Mouse (Mus musculus): ENCODE results near the gene Zpr1. TPM values are rescaled to one million over a fixed set of nuclear protein-coding genes. Genes with fewer than 3 reads are reported as not detected.

Gene Zpr1
- polyA plus RNA-seq, 1 experiment from 2014 or later = 32.8 TPM

DNA sequence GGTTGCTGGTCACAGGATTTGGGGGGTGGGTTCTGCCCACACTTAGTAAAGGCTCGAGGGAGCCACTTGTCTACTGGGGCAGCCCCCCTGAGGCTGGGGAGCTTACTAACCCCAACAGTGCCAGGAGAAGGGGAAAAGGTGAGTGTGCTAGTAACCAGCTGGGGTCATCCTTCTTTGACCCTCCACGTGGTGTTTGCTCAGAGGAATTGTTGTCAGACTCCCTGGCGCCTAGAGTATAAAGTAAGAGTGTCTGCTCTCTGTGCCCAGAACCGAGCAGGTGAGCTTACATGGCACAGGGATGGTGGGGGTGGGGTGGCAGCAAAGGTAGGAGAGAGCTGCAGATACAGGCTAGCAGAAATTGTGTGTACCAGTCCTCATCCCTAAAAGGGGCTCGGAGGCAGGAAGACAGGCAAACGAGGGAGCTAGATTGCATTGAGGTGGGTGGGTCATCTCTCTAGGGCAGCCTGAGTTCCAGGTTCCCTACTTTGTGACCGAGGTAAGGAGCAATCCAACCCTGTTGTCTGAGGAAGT, 4.5 kb upstream of the Zpr1 start, which contains the start of gene Apoa5:
Apoa5 (plus strand) TSS at position 291 of the 531 bp plus-strand sequence.
- Histone ChIP-seq H3K27ac (no peak within 1 kb of the TSS), H3K4me2 (no peak within 1 kb of the TSS), H3K36me3 (no peaks in the 10 kb centered on the region), H3K27me3 (peaks cover 30% of the 10 kb centered on the region), H3K4me1 (replicated peaks) (peaks cover 4% of the 10 kb centered on the region), H3K9ac (no peak within 1 kb of the TSS), H3K9me3 (replicated peaks) (no peaks in the 10 kb centered on the region), H3K4me3 (no peak within 1 kb of the TSS)
- WGBS = 39% methylated on average over 7 of the region's 7 CpGs
- ATAC-seq (replicated peaks; ENCODE audit: insufficient number of reproducible peaks, insufficient read depth, low FRiP score, low read depth) = no peak

DNA sequence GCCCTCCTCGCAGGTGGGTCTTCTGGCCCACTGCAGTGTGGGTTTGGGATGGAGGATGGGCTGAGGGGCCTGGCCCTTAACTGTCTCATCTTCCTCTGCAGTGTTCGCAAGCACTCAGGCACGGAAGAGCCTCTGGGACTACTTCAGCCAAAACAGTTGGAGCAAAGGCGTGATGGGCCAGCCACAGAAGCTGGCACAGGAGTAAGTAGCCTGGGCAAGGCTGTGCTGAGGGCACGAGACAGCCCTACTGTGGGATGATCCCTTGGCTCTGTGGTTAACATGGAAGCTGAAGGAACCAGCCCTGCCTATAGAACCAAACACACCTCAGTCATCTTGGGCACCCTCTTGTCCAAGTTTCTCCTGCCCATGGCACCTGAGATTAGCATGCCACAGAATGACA, 3.7 kb upstream of the Zpr1 start:
- Histone ChIP-seq H3K9ac (no peak overlapping the region), H3K4me3 (no peak overlapping the region), H3K9me3 (replicated peaks) (no peaks in the 10 kb centered on the region), H3K27ac (no peak overlapping the region), H3K4me1 (replicated peaks) (peaks cover 11% of the 10 kb centered on the region), H3K36me3 (no peaks in the 10 kb centered on the region), H3K27me3 (peaks cover 30% of the 10 kb centered on the region), H3K4me2 (no peak overlapping the region)
- ATAC-seq (replicated peaks; ENCODE audit: insufficient number of reproducible peaks, insufficient read depth, low FRiP score, low read depth) = no peak
- WGBS = 79% methylated on average over 5 of the region's 5 CpGs

DNA sequence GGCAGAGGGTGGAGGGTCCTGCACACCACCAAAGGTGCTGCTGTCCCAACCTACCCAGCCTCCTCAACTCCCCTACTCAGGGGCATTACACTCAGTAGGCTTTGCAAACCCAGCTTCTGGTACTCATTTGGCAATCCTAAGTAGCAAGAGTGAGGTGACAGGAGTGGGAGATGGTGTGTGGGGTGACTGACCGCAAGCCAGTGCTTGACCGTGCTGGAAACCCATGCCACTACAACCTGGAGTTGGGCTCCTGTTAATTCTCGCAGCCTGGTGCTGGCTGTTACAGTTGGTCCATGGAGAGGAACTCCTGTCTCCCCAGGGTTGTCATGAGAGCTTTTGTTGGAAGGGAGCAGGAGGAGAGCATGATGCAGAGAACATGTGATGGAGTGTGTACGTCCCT, 2.1 kb upstream of the Zpr1 start:
- 84% methylated on average over 4 of the region's 4 CpGs for WGBS
- H3K27me3 ChIP-seq = peaks cover 30% of the 10 kb centered on the region
- H3K9ac ChIP-seq = no peak overlapping the region
- ATAC-seq (replicated peaks; ENCODE audit: insufficient number of reproducible peaks, insufficient read depth, low FRiP score, low read depth) = no peak
- peaks cover 13% of the 10 kb centered on the region for H3K36me3 ChIP-seq
- no peak overlapping the region for H3K27ac ChIP-seq
- H3K4me3 ChIP-seq = no peak overlapping the region
- H3K9me3 ChIP-seq (replicated peaks) = no peaks in the 10 kb centered on the region
- peaks cover 13% of the 10 kb centered on the region for H3K4me1 ChIP-seq (replicated peaks)
- H3K4me2 ChIP-seq = no peak overlapping the region

DNA sequence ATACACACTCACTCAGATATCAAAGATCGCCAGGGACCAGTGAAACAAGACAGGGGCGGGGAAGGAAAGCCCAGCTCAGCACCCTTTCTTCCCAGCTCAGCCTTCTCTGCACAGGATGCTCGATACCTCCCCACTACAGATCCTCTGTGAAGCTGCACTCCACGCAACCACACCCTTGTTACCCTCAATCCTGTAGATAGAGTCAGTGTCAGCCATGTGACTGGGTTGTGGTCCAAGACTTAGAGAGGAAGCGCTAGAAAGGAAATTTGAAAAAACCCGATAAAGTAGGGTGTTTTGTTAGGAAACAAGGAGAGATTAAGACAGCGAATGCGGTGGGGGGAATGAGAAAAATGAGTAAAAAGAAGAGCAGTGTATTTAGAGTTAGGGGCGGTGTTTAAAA, 794 bp upstream of the Zpr1 start:
- H3K4me2 ChIP-seq = peak overlapping the region; percentile 89; the same call in 1 of the 2 replicates
- peak; percentile 48; the same call in 1 of the 2 replicates for ATAC-seq (replicated peaks; ENCODE audit: insufficient number of reproducible peaks, insufficient read depth, low FRiP score, low read depth)

DNA sequence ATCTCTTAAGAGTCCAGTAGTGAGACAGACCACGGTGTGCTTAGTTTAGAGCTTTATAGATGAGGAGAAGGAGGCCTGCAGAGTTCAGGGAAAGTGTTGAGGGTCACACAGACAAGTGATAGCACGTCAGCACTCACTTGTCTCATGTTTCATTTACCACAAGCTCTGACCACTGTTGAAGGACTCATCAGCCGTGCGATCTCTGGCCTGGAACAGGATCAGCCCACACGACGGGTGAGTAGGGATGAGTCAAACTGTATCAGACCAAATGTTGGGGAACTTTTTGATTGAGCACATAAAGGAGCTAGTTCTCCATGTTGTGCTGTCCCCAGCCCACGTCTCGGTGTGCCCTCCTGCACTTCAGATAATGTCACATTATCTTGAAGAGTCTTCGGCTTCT, 1.6 kb downstream of the Zpr1 start:
- 61% methylated on average over 9 of the region's 9 CpGs for WGBS
- Histone ChIP-seq H3K4me3 (0 out of 2 replicates have a peak overlapping the region, but pooled peaks have one; percentile 97), H3K27ac (no peak overlapping the region), H3K4me2 (0 out of 2 replicates have a peak overlapping the region, but pooled peaks have one; percentile 89), H3K9ac (no peak overlapping the region), H3K27me3 (peaks cover 14% of the 10 kb centered on the region), H3K9me3 (replicated peaks) (no peaks in the 10 kb centered on the region), H3K36me3 (peaks cover 45% of the 10 kb centered on the region), H3K4me1 (replicated peaks) (peaks cover 13% of the 10 kb centered on the region)
- ATAC-seq (replicated peaks; ENCODE audit: insufficient number of reproducible peaks, insufficient read depth, low FRiP score, low read depth) = no peak

More for the DNA sequence above, 794 bp upstream of the Zpr1 start:
- WGBS = 64% methylated on average over 9 of the region's 9 CpGs
- no peaks in the 10 kb centered on the region for H3K9me3 ChIP-seq (replicated peaks)
- H3K27ac ChIP-seq = peak overlapping the region; percentile 72
- H3K4me1 ChIP-seq (replicated peaks) = peaks cover 13% of the 10 kb centered on the region
- no peak overlapping the region for H3K9ac ChIP-seq
- 0 out of 2 replicates have a peak overlapping the region, but pooled peaks have one; percentile 97 for H3K4me3 ChIP-seq
- peaks cover 30% of the 10 kb centered on the region for H3K27me3 ChIP-seq
- peaks cover 25% of the 10 kb centered on the region for H3K36me3 ChIP-seq

DNA sequence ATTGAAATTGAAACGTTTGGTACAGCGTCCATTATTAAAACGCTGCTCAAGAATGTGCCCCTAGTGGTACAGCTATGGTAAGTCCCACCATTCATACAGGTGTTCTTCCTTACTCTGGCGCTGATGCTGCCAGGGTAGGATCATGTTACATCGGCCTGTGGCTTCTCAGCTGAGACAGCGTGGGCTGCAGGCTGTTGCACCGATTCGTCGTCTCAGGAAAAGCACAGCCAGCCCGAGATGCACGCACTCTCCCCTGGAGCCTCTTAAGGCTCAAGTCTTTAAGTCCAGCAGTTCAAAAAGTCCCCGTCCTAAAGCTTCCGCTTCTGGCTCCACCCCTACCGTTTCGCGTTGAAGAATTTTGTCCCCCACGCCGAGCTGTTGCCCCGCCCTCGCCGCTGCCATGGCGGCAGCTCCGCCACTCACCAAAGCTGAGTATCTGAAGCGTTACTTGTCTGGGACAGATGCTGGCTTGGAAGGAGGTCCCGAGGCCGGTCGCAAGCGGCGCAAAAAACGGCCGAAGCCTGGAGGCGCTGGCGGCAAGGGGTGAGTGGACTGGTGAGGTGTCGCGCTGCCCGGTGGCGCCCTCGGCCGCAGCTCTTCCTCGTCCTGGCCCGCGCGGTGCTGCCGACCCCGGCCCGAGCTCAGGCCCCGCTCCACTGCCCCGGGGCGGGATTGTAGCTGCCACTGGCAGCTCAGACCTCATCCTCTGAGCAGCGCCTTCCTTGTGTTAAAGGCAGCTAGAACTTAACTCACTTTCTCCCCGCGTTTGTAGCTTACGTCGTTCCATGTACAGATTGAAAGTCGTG, 10.0 kb downstream of the Zpr1 start, which contains the start of gene Bud13:
Bud13 (plus strand) TSS at position 378 of the 806 bp plus-strand sequence.
- peaks cover 51% of the 10 kb centered on the region for H3K36me3 ChIP-seq
- WGBS = under 1% methylated on average over 55 of the region's 55 CpGs
- peak within 1 kb of the TSS; percentile 89 for H3K27ac ChIP-seq
- peak; percentile 89 for ATAC-seq (replicated peaks; ENCODE audit: insufficient number of reproducible peaks, insufficient read depth, low FRiP score, low read depth)
- H3K4me3 ChIP-seq = peak within 1 kb of the TSS; percentile 95
- no peaks in the 10 kb centered on the region for H3K9me3 ChIP-seq (replicated peaks)
- H3K9ac ChIP-seq = peak within 1 kb of the TSS; percentile 92
- H3K4me2 ChIP-seq = peak within 1 kb of the TSS; percentile 74
- peaks cover 8% of the 10 kb centered on the region for H3K4me1 ChIP-seq (replicated peaks)
- no peaks in the 10 kb centered on the region for H3K27me3 ChIP-seq

DNA sequence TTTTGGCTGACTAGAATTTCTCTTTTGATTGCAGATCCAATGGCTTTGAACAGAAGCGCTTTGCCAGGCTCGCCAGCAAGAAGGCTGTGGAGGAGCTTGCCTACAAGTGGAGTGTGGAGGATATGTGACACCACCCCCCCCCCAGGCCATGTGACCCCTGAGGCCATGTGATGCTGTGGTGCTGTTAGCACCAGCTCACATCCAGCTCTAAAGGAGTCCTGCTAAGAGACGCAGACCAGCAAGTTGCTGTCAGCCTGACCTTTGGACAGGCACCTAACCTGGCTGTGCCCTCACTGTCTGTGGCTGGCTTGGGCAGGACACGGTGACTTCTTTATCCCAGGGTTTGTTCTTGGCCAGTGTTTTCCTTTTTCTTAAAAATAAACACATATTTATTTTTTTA, 25.5 kb downstream of the Zpr1 start:
- no peak for ATAC-seq (replicated peaks; ENCODE audit: insufficient number of reproducible peaks, insufficient read depth, low FRiP score, low read depth)
- Histone ChIP-seq H3K4me2 (no peak overlapping the region), H3K4me3 (no peak overlapping the region), H3K4me1 (replicated peaks) (no peaks in the 10 kb centered on the region), H3K9ac (no peak overlapping the region), H3K27me3 (no peaks in the 10 kb centered on the region), H3K9me3 (replicated peaks) (no peaks in the 10 kb centered on the region), H3K27ac (no peak overlapping the region), H3K36me3 (peaks cover 54% of the 10 kb centered on the region)
- 77% methylated on average over 4 of the region's 4 CpGs for WGBS

DNA sequence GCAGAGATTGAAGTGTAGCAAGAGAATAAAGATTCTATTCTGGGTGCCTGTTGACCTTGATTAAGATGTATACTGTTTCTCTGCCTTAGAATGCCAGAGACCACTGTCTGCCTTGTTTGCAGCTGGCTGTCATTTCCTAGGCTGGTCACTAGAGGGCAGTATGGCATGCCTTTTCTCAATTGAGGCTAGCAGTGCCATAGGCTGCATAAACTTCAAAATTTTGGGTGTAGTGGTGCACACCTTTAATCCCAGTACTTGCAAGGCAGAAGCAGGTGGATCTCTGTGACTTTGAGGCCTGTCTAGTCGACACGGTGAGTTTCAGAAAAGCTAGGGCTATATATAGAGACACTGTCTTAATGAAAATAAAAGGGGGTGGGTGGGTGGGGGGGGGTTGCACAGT, 29.3 kb downstream of the Zpr1 start:
- ATAC-seq (replicated peaks; ENCODE audit: insufficient number of reproducible peaks, insufficient read depth, low FRiP score, low read depth) = no peak
- WGBS = 6% methylated on average over 2 of the region's 2 CpGs
- no peak overlapping the region for H3K4me3 ChIP-seq

DNA sequence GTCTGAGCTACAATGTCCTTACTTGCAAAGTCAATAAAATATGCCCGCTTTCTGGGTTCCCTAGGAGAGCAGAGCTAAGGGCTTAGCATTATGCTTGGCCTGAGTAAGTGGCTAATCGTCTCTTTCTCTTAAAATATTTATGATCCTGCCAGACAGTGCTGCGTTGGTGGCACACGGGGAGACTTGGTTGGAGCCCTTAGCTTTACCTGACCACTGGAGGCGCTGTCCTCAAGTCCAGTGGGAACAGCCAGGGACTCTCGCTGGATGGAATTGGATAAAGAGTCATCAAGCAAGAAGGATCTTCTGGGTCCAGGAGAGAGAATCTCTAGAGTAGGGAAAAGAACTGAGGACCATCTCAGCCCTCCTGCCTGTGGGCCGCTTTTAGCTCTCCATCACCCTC, 36.3 kb downstream of the Zpr1 start:
- Histone ChIP-seq H3K27ac (no peak overlapping the region), H3K4me1 (replicated peaks) (no peaks in the 10 kb centered on the region), H3K36me3 (no peaks in the 10 kb centered on the region), H3K27me3 (peaks cover 24% of the 10 kb centered on the region), H3K4me3 (no peak overlapping the region), H3K9ac (no peak overlapping the region), H3K4me2 (no peak overlapping the region), H3K9me3 (replicated peaks) (no peaks in the 10 kb centered on the region)
- no peak for ATAC-seq (replicated peaks; ENCODE audit: insufficient number of reproducible peaks, insufficient read depth, low FRiP score, low read depth)
- WGBS = 14% methylated on average over 7 of the region's 7 CpGs

More for the DNA sequence above, 29.3 kb downstream of the Zpr1 start:
- Histone ChIP-seq H3K36me3 (peaks cover 25% of the 10 kb centered on the region), H3K9ac (no peak overlapping the region), H3K9me3 (replicated peaks) (no peaks in the 10 kb centered on the region), H3K27ac (no peak overlapping the region), H3K4me2 (no peak overlapping the region), H3K27me3 (no peaks in the 10 kb centered on the region), H3K4me1 (replicated peaks) (no peaks in the 10 kb centered on the region)

DNA sequence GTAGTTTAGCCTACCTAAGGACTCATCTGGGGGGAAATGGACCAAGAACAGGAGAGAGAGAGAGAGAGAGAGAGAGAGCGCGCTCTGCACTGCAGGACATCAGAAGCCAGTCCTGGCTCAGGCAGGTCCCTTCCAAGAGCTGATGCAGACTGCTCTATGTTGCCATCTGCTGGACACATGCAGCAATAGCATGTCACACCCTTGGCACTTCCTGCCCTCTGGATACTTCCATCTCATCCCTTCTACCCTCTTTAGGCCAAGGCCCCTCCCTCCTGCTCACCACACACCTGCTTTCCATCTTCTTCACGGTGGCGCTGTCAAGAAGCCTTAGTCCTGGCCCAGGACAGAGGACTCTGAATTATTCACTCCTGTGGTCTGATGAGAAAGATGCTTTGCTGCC, 41.6 kb downstream of the Zpr1 start:
- no peak overlapping the region for H3K9ac ChIP-seq
- H3K4me1 ChIP-seq (replicated peaks) = no peaks in the 10 kb centered on the region
- H3K27ac ChIP-seq = no peak overlapping the region
- 8% methylated on average over 4 of the region's 4 CpGs for WGBS
- no peak overlapping the region for H3K4me3 ChIP-seq
- no peaks in the 10 kb centered on the region for H3K9me3 ChIP-seq (replicated peaks)
- H3K4me2 ChIP-seq = no peak overlapping the region
- H3K27me3 ChIP-seq = peaks cover 13% of the 10 kb centered on the region; the same call in 1 of the 2 replicates
- 0 out of 2 replicates have a peak, but pooled peaks have one; percentile 27 for ATAC-seq (replicated peaks; ENCODE audit: insufficient number of reproducible peaks, insufficient read depth, low FRiP score, low read depth)
- H3K36me3 ChIP-seq = no peaks in the 10 kb centered on the region

DNA sequence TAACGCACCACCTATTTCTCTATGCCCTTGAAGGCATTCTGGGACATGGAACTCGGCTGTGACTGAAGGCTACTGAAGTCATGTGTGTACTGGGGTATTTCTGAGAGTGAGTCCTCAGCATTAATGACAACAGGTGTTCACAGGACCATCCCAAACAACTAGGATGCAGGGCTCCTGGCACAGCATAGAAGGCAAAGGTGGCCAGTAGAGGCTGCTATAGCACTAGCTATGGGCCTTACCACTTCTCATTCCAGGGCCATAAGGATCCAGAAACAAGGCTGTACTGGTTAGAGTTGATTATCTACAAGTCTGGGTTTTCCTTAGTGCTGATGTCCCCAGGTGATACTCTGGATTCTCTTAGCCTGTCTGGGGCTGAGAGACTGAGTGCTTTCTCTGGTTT, 42.1 kb downstream of the Zpr1 start:
- H3K4me2 ChIP-seq = no peak overlapping the region
- peaks cover 12% of the 10 kb centered on the region; the same call in 1 of the 2 replicates for H3K27me3 ChIP-seq
- no peak overlapping the region for H3K4me3 ChIP-seq
- H3K27ac ChIP-seq = no peak overlapping the region
- no peaks in the 10 kb centered on the region for H3K36me3 ChIP-seq
- ATAC-seq (replicated peaks; ENCODE audit: insufficient number of reproducible peaks, insufficient read depth, low FRiP score, low read depth) = no peak
- H3K9me3 ChIP-seq (replicated peaks) = no peaks in the 10 kb centered on the region
- H3K4me1 ChIP-seq (replicated peaks) = no peaks in the 10 kb centered on the region
- 45% methylated on average over 2 of the region's 2 CpGs for WGBS
- no peak overlapping the region for H3K9ac ChIP-seq

Measured in heart, embryonic 15.5 days (tissue).